Mouse (Mus musculus) thymus, adult 2 months (tissue): ENCODE results near the gene Prickle2. TPM values are rescaled to one million over a fixed set of nuclear protein-coding genes. Genes with fewer than 3 reads are reported as not detected.

Experiments used
- DNase-seq: peaks from one replicate; pipeline ENCODE4 v3.0.0; 2021
- H3K27ac ChIP-seq: fragments of 200-500 bp; 2 replicates; pipeline ENCODE4 v1.5.1; 2012; ENCODE audit warnings: low read length, control low read depth; ENCODE audit not compliant: control insufficient read depth, insufficient read depth
- H3K27me3 ChIP-seq: fragments of 200-500 bp; 2 replicates; pipeline ENCODE4 v1.6.1; 2012; ENCODE audit warnings: mild to moderate bottlenecking, low read length, moderate library complexity, mixed read lengths; ENCODE audit not compliant: control insufficient read depth, insufficient read depth
- H3K36me3 ChIP-seq: fragments of 200-500 bp; 2 replicates; pipeline ENCODE4 v1.6.1; 2012; ENCODE audit warnings: mild to moderate bottlenecking, low read length, moderate library complexity; ENCODE audit not compliant: control insufficient read depth, insufficient read depth
- H3K4me1 ChIP-seq: fragments of 200-500 bp; replicated peaks from 2 replicates; pipeline ENCODE4 v1.6.1; 2012; ENCODE audit warnings: low read length; ENCODE audit not compliant: control insufficient read depth, insufficient read depth
- H3K4me3 ChIP-seq: fragments of 200-500 bp; 2 replicates; pipeline ENCODE4 v1.5.1; 2012; ENCODE audit warnings: mild to moderate bottlenecking, low read length, control low read depth, moderate library complexity; ENCODE audit not compliant: control insufficient read depth, insufficient read depth
- CTCF ChIP-seq: fragments of 200-500 bp; IDR thresholded peaks from 2 replicates; pipeline ENCODE4 v1.5.1; 2012; ENCODE audit warnings: mild to moderate bottlenecking, control low read depth, low read length, moderate library complexity, borderline replicate concordance; ENCODE audit not compliant: control insufficient read depth, poor library complexity, insufficient read depth; ENCODE audit errors: extremely low read depth
- POLR2A ChIP-seq: fragments of 200-500 bp; IDR thresholded peaks from 2 replicates; pipeline ENCODE4 v1.6.1; 2012; ENCODE audit warnings: mild to moderate bottlenecking, low read length, control low read depth, moderate library complexity; ENCODE audit not compliant: control insufficient read depth, poor library complexity, insufficient read depth; ENCODE audit errors: extremely low read depth
- WGBS: fragments of 180-500 bp; shearing (Covaris S2); methylation state at CpG from one replicate; pipeline ENCODE4 v1.1.7; 2018; 5-methylcytosine and 5-hydroxymethylcytosine counted together
- polyA plus RNA-seq: library from polyadenylated mRNA; depleted of rRNA; stranded (reverse); fragments of >200 nt; gene quantifications from 2 replicates; pipeline ENCODE4 v1.2.3, GENCODE M21; 2012

Gene Prickle2
- polyA plus RNA-seq, 1 experiment: 0.50 TPM

DNA sequence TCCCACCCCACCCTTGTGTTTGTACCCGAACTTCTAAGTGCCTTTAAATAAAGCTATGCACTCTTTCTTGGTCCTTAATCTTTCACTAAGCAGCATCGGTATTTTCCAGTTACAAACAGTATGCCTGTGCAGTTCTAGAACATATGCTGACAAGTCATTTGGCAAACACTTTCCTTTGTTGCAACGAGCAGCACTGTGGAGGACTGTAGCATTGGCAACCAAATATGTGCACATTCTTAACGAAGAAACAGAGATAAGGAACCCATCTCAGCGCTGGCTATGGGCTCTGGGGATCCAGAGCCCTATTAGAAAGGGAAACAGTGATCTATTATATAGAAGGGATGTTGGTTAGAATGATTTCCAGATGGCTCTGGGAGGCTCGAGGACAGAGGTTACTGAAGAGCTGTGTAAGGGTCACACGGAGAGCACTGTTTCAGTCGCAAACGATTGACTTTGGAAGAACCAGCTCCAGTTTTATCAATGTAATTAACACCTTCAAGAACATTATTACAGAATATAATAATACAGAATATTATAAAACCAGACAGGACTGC is 96.2 kb downstream of the Prickle2 start:
- Histone ChIP-seq H3K27me3 (no peaks in the 10 kb centered on the region), H3K27ac (no peak overlapping the region), H3K4me3 (no peak overlapping the region), H3K36me3 (no peaks in the 10 kb centered on the region), H3K4me1 (no peaks in the 10 kb centered on the region)
- no peak for DNase-seq
- TF ChIP-seq CTCF (no peak), POLR2A (no peak)
- 85% methylated on average over 9 of the region's 9 CpGs for WGBS

DNA sequence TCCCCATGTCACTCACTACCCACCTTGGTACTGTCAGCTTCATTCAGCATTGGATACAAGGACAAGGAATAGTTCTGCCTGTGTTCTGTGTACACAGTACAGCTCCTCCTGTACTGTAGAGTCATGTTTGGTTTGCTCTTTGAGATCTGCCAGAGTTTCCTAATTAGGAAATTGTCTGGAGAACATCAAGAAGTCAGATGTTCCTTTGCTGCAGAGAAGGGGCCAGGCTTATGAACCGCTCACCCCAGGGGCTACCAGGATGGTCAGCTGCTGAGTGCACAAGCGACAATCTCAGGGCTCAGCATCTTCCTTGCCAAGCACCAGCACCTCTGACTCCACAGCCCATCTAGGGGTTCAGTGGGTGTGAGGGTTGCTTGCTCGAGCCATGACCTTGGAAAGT is 96.9 kb downstream of the Prickle2 start:
- Histone ChIP-seq H3K36me3 (no peaks in the 10 kb centered on the region), H3K27ac (no peak overlapping the region), H3K4me1 (no peaks in the 10 kb centered on the region), H3K4me3 (no peak overlapping the region), H3K27me3 (no peaks in the 10 kb centered on the region)
- WGBS: 88% methylated on average over 3 of the region's 3 CpGs
- TF ChIP-seq POLR2A (no peak), CTCF (no peak)
- DNase-seq: no peak

DNA sequence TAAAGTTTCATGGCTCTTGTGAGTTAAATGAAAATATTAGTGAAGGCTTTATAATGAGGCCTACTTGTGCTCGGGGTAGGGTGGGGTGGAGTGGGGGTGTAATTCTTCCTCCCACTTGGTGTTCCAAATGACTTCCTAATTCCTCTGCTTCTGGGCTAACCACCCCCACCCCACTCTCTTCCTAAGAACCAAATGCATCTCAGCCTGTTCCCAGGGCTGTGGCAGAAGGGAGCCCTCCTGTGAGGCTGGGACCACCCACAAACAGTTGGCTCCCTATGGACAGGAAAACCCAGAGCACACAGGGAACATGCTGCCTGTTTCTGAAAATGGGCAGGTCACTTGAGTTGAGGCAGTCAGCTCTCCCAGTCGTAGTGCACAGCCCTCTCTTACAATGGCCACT is 100.8 kb downstream of the Prickle2 start:
- H3K36me3 ChIP-seq: no peaks in the 10 kb centered on the region
- no peak for TF ChIP-seq CTCF
- 83% methylated on average over 2 of the region's 2 CpGs for WGBS
- no peaks in the 10 kb centered on the region for H3K27me3 ChIP-seq
- H3K4me3 ChIP-seq: no peak overlapping the region
- H3K27ac ChIP-seq: no peak overlapping the region
- DNase-seq: no peak
- H3K4me1 ChIP-seq: no peaks in the 10 kb centered on the region

DNA sequence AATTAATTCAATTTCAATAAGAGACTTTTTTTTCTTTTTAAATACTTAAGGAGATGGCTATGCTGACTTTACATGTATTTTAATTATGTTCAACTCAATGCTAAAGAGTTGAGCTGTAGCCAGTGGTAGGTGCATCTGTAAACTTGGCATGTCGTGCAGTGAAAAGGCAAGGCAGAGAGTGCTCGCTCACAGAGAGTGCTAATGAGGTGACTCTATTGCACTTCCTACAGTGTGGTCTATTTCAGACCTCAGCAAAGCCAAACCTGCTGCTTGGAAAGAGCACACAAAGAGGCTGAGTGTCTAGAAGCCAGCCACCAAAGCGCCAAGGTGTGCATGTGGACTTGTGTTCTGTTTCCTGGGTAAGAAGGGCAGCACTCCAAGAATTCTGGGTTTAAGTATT is 109.6 kb downstream of the Prickle2 start:
- no peaks in the 10 kb centered on the region for H3K36me3 ChIP-seq
- H3K27ac ChIP-seq: no peak overlapping the region
- H3K4me3 ChIP-seq: no peak overlapping the region
- TF ChIP-seq POLR2A (no peak), CTCF (no peak)
- no peaks in the 10 kb centered on the region for H3K4me1 ChIP-seq
- WGBS: 89% methylated on average over 3 of the region's 3 CpGs
- no peak for DNase-seq
- no peaks in the 10 kb centered on the region for H3K27me3 ChIP-seq

DNA sequence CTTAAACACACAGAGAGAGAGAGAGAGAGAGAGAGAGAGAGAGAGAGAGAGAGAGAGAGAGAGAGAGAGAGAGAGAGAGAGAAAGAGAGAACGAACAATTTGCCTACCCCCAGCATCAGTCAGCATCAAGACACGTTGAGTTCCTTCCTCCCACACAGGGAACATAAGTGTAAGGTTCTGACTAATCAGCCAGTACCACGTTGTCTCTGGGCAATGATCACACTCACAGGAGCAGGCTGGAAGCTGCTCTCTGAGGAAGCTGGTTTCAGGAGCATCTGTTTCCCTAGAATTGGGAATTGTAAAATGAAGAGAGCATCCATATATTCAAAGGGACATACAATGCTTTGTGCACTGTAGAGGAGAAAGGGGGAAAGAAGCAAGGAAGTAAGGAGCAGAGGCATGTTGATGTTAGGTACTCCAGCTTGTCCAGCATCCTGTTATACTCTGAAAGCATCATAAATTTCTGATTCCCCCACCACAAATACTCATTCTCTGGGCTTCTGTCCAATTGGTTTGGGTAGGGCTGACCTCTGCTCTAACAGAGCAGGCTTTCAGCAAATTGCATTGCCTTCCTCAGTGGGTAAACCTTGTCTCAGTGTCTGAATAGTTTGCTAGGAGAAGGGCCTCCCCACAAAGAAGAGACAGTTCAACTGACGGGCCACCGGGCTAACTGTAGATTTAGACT is 116.4 kb downstream of the Prickle2 start:
- Histone ChIP-seq H3K4me1 (no peaks in the 10 kb centered on the region), H3K27ac (no peak overlapping the region), H3K4me3 (no peak overlapping the region), H3K36me3 (no peaks in the 10 kb centered on the region), H3K27me3 (no peaks in the 10 kb centered on the region)
- WGBS: 73% methylated on average over 5 of the region's 5 CpGs
- no peak for TF ChIP-seq CTCF
- no peak for TF ChIP-seq POLR2A
- DNase-seq: no peak

DNA sequence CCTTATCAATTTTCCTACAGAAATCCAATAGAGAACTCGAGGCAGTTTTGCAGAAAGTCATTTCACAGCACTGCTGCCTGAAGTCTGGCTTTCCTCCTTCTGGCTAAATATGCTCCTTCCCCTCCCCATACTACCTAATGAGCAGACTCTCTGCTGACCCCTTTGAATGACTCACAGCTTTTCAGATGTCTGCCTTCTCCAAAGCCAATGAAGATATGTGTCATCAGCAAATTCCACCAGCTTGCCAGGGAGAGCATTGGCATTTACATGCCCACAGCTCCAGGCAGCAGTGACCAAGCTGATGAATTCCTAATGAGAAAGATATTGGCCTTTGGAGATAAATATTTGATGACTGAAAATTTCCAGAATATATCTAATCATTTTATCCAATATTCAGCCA is 121.9 kb downstream of the Prickle2 start:
- TF ChIP-seq POLR2A (no peak), CTCF (no peak)
- Histone ChIP-seq H3K36me3 (no peaks in the 10 kb centered on the region), H3K4me1 (no peaks in the 10 kb centered on the region), H3K4me3 (no peak overlapping the region), H3K27ac (no peak overlapping the region), H3K27me3 (no peaks in the 10 kb centered on the region)
- 65% methylated on average over 1 of the region's 1 CpGs for WGBS
- no peak for DNase-seq

DNA sequence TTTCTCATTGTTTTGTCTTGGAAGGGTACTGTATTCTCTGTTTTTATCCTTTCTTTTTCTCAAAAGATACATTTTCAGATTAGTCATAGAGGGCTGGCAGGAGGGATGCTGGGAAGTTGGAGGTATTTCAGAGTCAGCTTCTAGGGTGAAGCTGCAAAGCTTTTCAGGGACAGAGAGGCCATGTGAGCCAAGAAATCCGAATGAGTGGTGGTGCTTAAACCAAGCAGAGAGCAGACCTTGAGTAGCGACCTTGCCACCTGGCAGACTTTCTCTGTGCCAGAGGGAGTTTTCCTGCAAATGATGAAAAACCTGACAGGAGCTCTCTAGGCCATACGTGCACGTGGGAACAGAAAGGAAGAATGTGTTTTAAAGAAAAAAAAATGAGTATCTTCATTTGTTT is 130.7 kb downstream of the Prickle2 start:
- Histone ChIP-seq H3K27ac (no peak overlapping the region), H3K36me3 (no peaks in the 10 kb centered on the region), H3K27me3 (no peaks in the 10 kb centered on the region), H3K4me3 (no peak overlapping the region), H3K4me1 (no peaks in the 10 kb centered on the region)
- 89% methylated on average over 4 of the region's 4 CpGs for WGBS
- TF ChIP-seq CTCF (no peak), POLR2A (no peak)
- DNase-seq: no peak
